Mouse (Mus musculus): ENCODE results near the gene Dda1. TPM values are rescaled to one million over a fixed set of nuclear protein-coding genes. Genes with fewer than 3 reads are reported as not detected.

Dda1 gene
- polyA plus RNA-seq, 1 experiment from 2014 or later = 128 TPM

- Histone ChIP-seq H3K27ac (no peak overlapping the region), H3K9me3 (no peaks in the 10 kb centered on the region), H3K4me3 (no peak overlapping the region), H3K36me3 (peaks cover 53% of the 10 kb centered on the region), H3K27me3 (ENCODE audit: insufficient read depth, poor library complexity, severe bottlenecking) (no peaks in the 10 kb centered on the region), H3K4me1 (peaks cover 33% of the 10 kb centered on the region)
- WGBS = 93% methylated on average over 17 of the region's 17 CpGs
- no peak for DNase-seq (ENCODE audit: low spot score)
Measured at GRCm38 (mm10) chr8:71471861-71472260, 2.9 kb downstream of the Dda1 start.

- H3K36me3 ChIP-seq = peaks cover 53% of the 10 kb centered on the region
- 87% methylated on average over 8 of the region's 8 CpGs for WGBS
- no peak overlapping the region for H3K27ac ChIP-seq
- peaks cover 41% of the 10 kb centered on the region for H3K4me1 ChIP-seq
- H3K27me3 ChIP-seq (ENCODE audit: insufficient read depth, poor library complexity, severe bottlenecking) = 0 out of 2 replicates have a peak, but pooled peaks cover 5% of the 10 kb centered on the region
- no peak overlapping the region for H3K4me3 ChIP-seq
- no peak for DNase-seq (ENCODE audit: low spot score)
- H3K9me3 ChIP-seq = no peaks in the 10 kb centered on the region
Measured at GRCm38 (mm10) chr8:71472601-71473386, 3.8 kb downstream of the Dda1 start.

GRCm38 (mm10) chr8:71474344-71474743 is 5.3 kb downstream of the Dda1 start:
- 96% methylated on average over 18 of the region's 18 CpGs for WGBS
- peaks cover 40% of the 10 kb centered on the region for H3K4me1 ChIP-seq
- H3K27ac ChIP-seq = no peak overlapping the region
- peaks cover 17% of the 10 kb centered on the region for H3K27me3 ChIP-seq (ENCODE audit: insufficient read depth, poor library complexity, severe bottlenecking)
- DNase-seq (ENCODE audit: low spot score) = no peak
- no peaks in the 10 kb centered on the region for H3K9me3 ChIP-seq
- peaks cover 64% of the 10 kb centered on the region for H3K36me3 ChIP-seq
- H3K4me3 ChIP-seq = no peak overlapping the region

GRCm38 (mm10) chr8:71474785-71475701 is 6.0 kb downstream of the Dda1 start:
- Histone ChIP-seq H3K4me3 (peak overlapping the region; percentile 74), H3K36me3 (peaks cover 64% of the 10 kb centered on the region)

GRCm38 (mm10) chr8:71475702-71476075 is 6.7 kb downstream of the Dda1 start:
- peaks cover 28% of the 10 kb centered on the region for H3K4me1 ChIP-seq
- H3K27ac ChIP-seq = peak overlapping the region; percentile 90; the same call in 1 of the 2 replicates
- DNase-seq (ENCODE audit: low spot score) = no peak
- 26% methylated on average over 4 of the region's 4 CpGs for WGBS
- H3K27me3 ChIP-seq (ENCODE audit: insufficient read depth, poor library complexity, severe bottlenecking) = peaks cover 29% of the 10 kb centered on the region
- peak overlapping the region; percentile 74 for H3K4me3 ChIP-seq
- peaks cover 65% of the 10 kb centered on the region for H3K36me3 ChIP-seq
- H3K9me3 ChIP-seq = no peaks in the 10 kb centered on the region

More at GRCm38 (mm10) chr8:71474785-71475701, 6.0 kb downstream of the Dda1 start:
- Histone ChIP-seq H3K4me1 (peaks cover 33% of the 10 kb centered on the region), H3K27ac (0 out of 2 replicates have a peak overlapping the region, but pooled peaks have one; percentile 29), H3K9me3 (no peaks in the 10 kb centered on the region), H3K27me3 (ENCODE audit: insufficient read depth, poor library complexity, severe bottlenecking) (peaks cover 22% of the 10 kb centered on the region)
- 91% methylated on average over 25 of the region's 25 CpGs for WGBS
- DNase-seq (ENCODE audit: low spot score) = no peak

GRCm38 (mm10) chr8:71476099-71476940 is 7.3 kb downstream of the Dda1 start:
- Histone ChIP-seq H3K27me3 (ENCODE audit: insufficient read depth, poor library complexity, severe bottlenecking) (peaks cover 35% of the 10 kb centered on the region), H3K36me3 (peaks cover 62% of the 10 kb centered on the region), H3K4me1 (peaks cover 30% of the 10 kb centered on the region), H3K4me3 (peak overlapping the region; percentile 74), H3K27ac (peak overlapping the region; percentile 90), H3K9me3 (no peaks in the 10 kb centered on the region)
- no peak for DNase-seq (ENCODE audit: low spot score)
- WGBS = under 1% methylated on average over 92 of the region's 121 CpGs

GRCm38 (mm10) chr8:71477196-71477845 is 8.3 kb downstream of the Dda1 start:
- peak overlapping the region; percentile 90; the same call in 1 of the 2 replicates for H3K27ac ChIP-seq
- peak overlapping the region; percentile 74 for H3K4me3 ChIP-seq
- H3K9me3 ChIP-seq = no peaks in the 10 kb centered on the region
- 37% methylated on average over 14 of the region's 14 CpGs for WGBS
- H3K27me3 ChIP-seq (ENCODE audit: insufficient read depth, poor library complexity, severe bottlenecking) = peaks cover 45% of the 10 kb centered on the region
- no peak for DNase-seq (ENCODE audit: low spot score)
- H3K36me3 ChIP-seq = peaks cover 57% of the 10 kb centered on the region
- H3K4me1 ChIP-seq = peaks cover 30% of the 10 kb centered on the region

- 83% methylated on average over 11 of the region's 11 CpGs for WGBS
- Histone ChIP-seq H3K4me3 (no peak overlapping the region), H3K9me3 (no peaks in the 10 kb centered on the region), H3K4me1 (peaks cover 30% of the 10 kb centered on the region), H3K27ac (no peak overlapping the region), H3K36me3 (peaks cover 42% of the 10 kb centered on the region), H3K27me3 (ENCODE audit: insufficient read depth, poor library complexity, severe bottlenecking) (peaks cover 57% of the 10 kb centered on the region)
- no peak for DNase-seq (ENCODE audit: low spot score)
Measured at GRCm38 (mm10) chr8:71478943-71479342, 9.9 kb downstream of the Dda1 start.

- no peak overlapping the region for H3K27ac ChIP-seq
- H3K4me3 ChIP-seq = no peak overlapping the region
- no peak for DNase-seq (ENCODE audit: low spot score)
- peaks cover 54% of the 10 kb centered on the region for H3K27me3 ChIP-seq (ENCODE audit: insufficient read depth, poor library complexity, severe bottlenecking)
- H3K4me1 ChIP-seq = peaks cover 30% of the 10 kb centered on the region
- H3K36me3 ChIP-seq = peaks cover 18% of the 10 kb centered on the region
- no peaks in the 10 kb centered on the region for H3K9me3 ChIP-seq
- WGBS = 35% methylated on average over 8 of the region's 8 CpGs
Measured at GRCm38 (mm10) chr8:71483932-71484331, 14.9 kb downstream of the Dda1 start.

- Histone ChIP-seq H3K36me3 (peaks cover 14% of the 10 kb centered on the region), H3K9me3 (no peaks in the 10 kb centered on the region), H3K4me1 (peaks cover 38% of the 10 kb centered on the region), H3K27ac (no peak overlapping the region), H3K27me3 (ENCODE audit: insufficient read depth, poor library complexity, severe bottlenecking) (peaks cover 48% of the 10 kb centered on the region), H3K4me3 (peak overlapping the region; percentile 75; the same call in 1 of the 2 replicates)
- 85% methylated on average over 19 of the region's 19 CpGs for WGBS
- DNase-seq (ENCODE audit: low spot score) = no peak
Measured at GRCm38 (mm10) chr8:71484736-71485135, 15.7 kb downstream of the Dda1 start.

GRCm38 (mm10) chr8:71485142-71486135 is 16.4 kb downstream of the Dda1 start, which contains the start of gene Ano8:
TSS of gene Ano8 (minus strand) at chr8:71485963.
- Histone ChIP-seq H3K4me3 (peak within 1 kb of the TSS; percentile 75), H3K27ac (peak within 1 kb of the TSS; percentile 92), H3K36me3 (peaks cover 20% of the 10 kb centered on the region), H3K4me1 (peaks cover 43% of the 10 kb centered on the region), H3K9me3 (no peaks in the 10 kb centered on the region), H3K27me3 (ENCODE audit: insufficient read depth, poor library complexity, severe bottlenecking) (peaks cover 41% of the 10 kb centered on the region)
- WGBS = 5% methylated on average over 58 of the region's 58 CpGs
- peak; percentile 94 for DNase-seq (ENCODE audit: low spot score)
